ENCODE assay signal across 15 mouse cellular contexts in the genomic region with DNA sequence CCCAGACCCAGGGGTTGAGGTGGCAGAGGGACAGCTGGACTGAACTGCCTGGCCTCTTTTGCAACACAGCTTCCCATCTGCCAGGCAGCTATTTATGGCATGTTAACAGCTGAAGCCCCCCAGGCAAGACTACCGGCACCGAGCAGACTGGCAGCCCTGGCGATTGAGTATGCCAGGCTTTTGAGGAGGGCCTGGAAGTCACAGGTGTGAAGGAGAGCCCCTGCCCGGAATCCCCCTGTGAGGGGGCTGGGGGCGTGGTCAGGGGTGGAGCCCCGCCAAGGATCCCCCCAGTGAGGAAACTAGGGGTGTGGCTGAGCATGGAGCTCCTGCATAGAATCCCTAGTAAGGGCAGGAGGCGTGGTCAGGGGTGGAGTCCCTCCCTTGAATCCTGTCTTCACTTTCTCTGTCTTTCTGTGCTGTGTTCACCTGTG. TPM values are rescaled to one million over a fixed set of nuclear protein-coding genes. Genes with fewer than 3 reads are reported as not detected.
DNase-seq lines count a peak whose midpoint lies in the region; ATAC-seq and TF ChIP-seq lines count a peak whose summit lies in the region.
"Had no signal": no experiment of that assay in that cellular context is flagged by ENCODE, and none has a peak within 500 bp of the region (broad histone marks: within the 10 kb centered on the region; RNA-seq: fewer than 3 reads in every experiment).

No protein-coding gene starts in this region.

- H3K9ac ChIP-seq in forebrain, postnatal 0 days, result no peak overlapping the region
- H3K9ac ChIP-seq in heart, postnatal 0 days (replicated peaks; ENCODE audit: low read depth, low read length), result no peak overlapping the region
- no peak overlapping the region for H3K9ac ChIP-seq in heart, embryonic 12.5 days
- H3K9ac ChIP-seq: kidney, embryonic 15.5 days; liver, embryonic 15.5 days had no signal

- no peaks in the 10 kb centered on the region for H3K4me1 ChIP-seq in forebrain, postnatal 0 days (ENCODE audit: insufficient read depth)
- H3K4me1 ChIP-seq in forebrain, embryonic 10.5 days, result peaks cover 73% of the 10 kb centered on the region
- H3K4me1 ChIP-seq in heart, postnatal 0 days (ENCODE audit: control insufficient read depth, insufficient read depth), result peaks cover 17% of the 10 kb centered on the region; the same call in 1 of the 2 replicates
- peaks cover 33% of the 10 kb centered on the region for H3K4me1 ChIP-seq in heart, embryonic 12.5 days (replicated peaks)

- DNase-seq in forebrain, postnatal 0 days, result peak; percentile 23
- DNase-seq in forebrain, embryonic 10.5 days (ENCODE audit: extremely low spot score, low spot score), result no peak
- DNase-seq in heart, postnatal 0 days (ENCODE audit: low spot score), result no peak
- peak; percentile 77 for DNase-seq in brain, adult 2 months (ENCODE audit: low read depth, low spot score)
- DNase-seq in cerebellum, postnatal 25 days, result peak; percentile 64 to 71
- DNase-seq in spleen, postnatal 10 days (ENCODE audit: low spot score in 2 of 2), result no peak
- DNase-seq in layer of hippocampus, postnatal 25 days (ENCODE audit: extremely low spot score in 1 of 2, low spot score in 1 of 2), result no peak
- DNase-seq: embryo, embryonic 11 days; lung, postnatal 4 days; thymus, postnatal 36 days had no signal

- H3K9me3 ChIP-seq in forebrain, postnatal 0 days (ENCODE audit: low read length), result no peaks in the 10 kb centered on the region
- H3K9me3 ChIP-seq in forebrain, embryonic 10.5 days, result peaks cover 18% of the 10 kb centered on the region
- H3K9me3 ChIP-seq in heart, postnatal 0 days (replicated peaks; ENCODE audit: control insufficient read depth, low read length), result no peaks in the 10 kb centered on the region
- H3K9me3 ChIP-seq in heart, embryonic 12.5 days (replicated peaks), result peaks cover 13% of the 10 kb centered on the region; the same call in 1 of the 2 replicates
- H3K9me3 ChIP-seq: limb, embryonic 10.5 days; liver, embryonic 15.5 days had no signal

- no peak for TF ChIP-seq CTCF in forebrain, postnatal 0 days (IDR thresholded peaks at IDR 0.05; ENCODE audit: low read depth)
- no peak for TF ChIP-seq CTCF in heart, postnatal 0 days (IDR thresholded peaks at IDR 0.05; ENCODE audit: low read depth)

- TF ChIP-seq EP300 in heart, postnatal 0 days (IDR thresholded peaks at IDR 0.05; ENCODE audit: low read depth), result no peak

- H3K27me3 ChIP-seq in forebrain, postnatal 0 days (ENCODE audit: insufficient read depth, low read length), result no peaks in the 10 kb centered on the region
- H3K27me3 ChIP-seq in forebrain, embryonic 10.5 days (ENCODE audit: poor library complexity, severe bottlenecking), result peaks cover 85% of the 10 kb centered on the region
- H3K27me3 ChIP-seq in heart, postnatal 0 days (ENCODE audit: control insufficient read depth, insufficient read depth, low read length), result peaks cover 30% of the 10 kb centered on the region
- peaks cover 74% of the 10 kb centered on the region for H3K27me3 ChIP-seq in heart, embryonic 12.5 days (replicated peaks)

- 43% methylated on average over 7 of the region's 7 CpGs for WGBS in forebrain, postnatal 0 days
- 64% methylated on average over 7 of the region's 7 CpGs for WGBS in forebrain, embryonic 10.5 days
- WGBS in heart, postnatal 0 days, result 41% methylated on average over 7 of the region's 7 CpGs
- 42% methylated on average over 7 of the region's 7 CpGs for WGBS in heart, embryonic 12.5 days

- H3K27ac ChIP-seq in forebrain, postnatal 0 days (ENCODE audit: low read depth, low read length), result no peak overlapping the region
- no peak overlapping the region for H3K27ac ChIP-seq in forebrain, embryonic 10.5 days
- H3K27ac ChIP-seq in heart, postnatal 0 days (ENCODE audit: low read depth), result 0 out of 2 replicates have a peak overlapping the region, but pooled peaks have one; percentile 56
- no peak overlapping the region for H3K27ac ChIP-seq in heart, embryonic 12.5 days (ENCODE audit: poor library complexity, severe bottlenecking)
- H3K27ac ChIP-seq: kidney, embryonic 15.5 days; limb, embryonic 10.5 days; liver, embryonic 15.5 days had no signal

- H3K4me3 ChIP-seq in forebrain, postnatal 0 days (ENCODE audit: low read depth, low read length), result no peak overlapping the region
- H3K4me3 ChIP-seq in forebrain, embryonic 10.5 days, result no peak overlapping the region
- H3K4me3 ChIP-seq in heart, postnatal 0 days (ENCODE audit: low read depth, low read length), result no peak overlapping the region
- H3K4me3 ChIP-seq in heart, embryonic 12.5 days, result no peak overlapping the region
- H3K4me3 ChIP-seq: kidney, embryonic 15.5 days; limb, embryonic 10.5 days; liver, embryonic 15.5 days had no signal

- no peak for ATAC-seq in forebrain, postnatal 0 days
- ATAC-seq in heart, postnatal 0 days (ENCODE audit: insufficient read depth, low read depth), result no peak; the same call in 1 of the 2 replicates
- no peak for ATAC-seq in heart, embryonic 12.5 days (ENCODE audit: insufficient number of reproducible peaks, low FRiP score)
- ATAC-seq: hindbrain, embryonic 16.5 days had no signal

- peaks cover 19% of the 10 kb centered on the region for H3K36me3 ChIP-seq in forebrain, postnatal 0 days (ENCODE audit: insufficient read depth)
- H3K36me3 ChIP-seq in forebrain, embryonic 10.5 days (replicated peaks), result peaks cover 17% of the 10 kb centered on the region
- H3K36me3 ChIP-seq in heart, postnatal 0 days (replicated peaks; ENCODE audit: control insufficient read depth, insufficient read depth, low read length), result no peaks in the 10 kb centered on the region
- H3K36me3 ChIP-seq in heart, embryonic 12.5 days, result no peaks in the 10 kb centered on the region
- H3K36me3 ChIP-seq: kidney, embryonic 15.5 days; limb, embryonic 10.5 days; liver, embryonic 15.5 days had no signal

- no peak overlapping the region for H3K4me2 ChIP-seq in forebrain, postnatal 0 days (ENCODE audit: low read depth)
- H3K4me2 ChIP-seq in heart, postnatal 0 days (ENCODE audit: low read depth, low read length), result no peak overlapping the region
- H3K4me2 ChIP-seq in heart, embryonic 12.5 days, result no peak overlapping the region
- H3K4me2 ChIP-seq: kidney, embryonic 15.5 days; liver, embryonic 15.5 days had no signal

RNA-seq across cellular contexts. Expression of a gene that starts 6.9 kb away (rescaled TPM):
- total RNA-seq in forebrain, postnatal 0 days (2014; rRNA removed), result 23.3 and 23.7 TPM in 2 replicates
- 18.5 and 20.3 TPM in 2 replicates for polyA plus RNA-seq in forebrain, postnatal 0 days (2015; fragmentation: Nextera tagmentation; extraction: Ambion mirVana)
- polyA plus RNA-seq in forebrain, embryonic 10.5 days (2016; fragmentation: Nextera tagmentation; extraction: Ambion mirVana), result 1.5 and 2.0 TPM in 2 replicates
- total RNA-seq in heart, postnatal 0 days (2014; rRNA removed; ENCODE audit: low replicate concordance), result 0.92 and 4.2 TPM in 2 replicates
- polyA plus RNA-seq in heart, postnatal 0 days (2015; fragmentation: Nextera tagmentation; extraction: Ambion mirVana), result 1.1 and 1.5 TPM in 2 replicates
- polyA plus RNA-seq in heart, embryonic 12.5 days (2016; fragmentation: Nextera tagmentation; extraction: Ambion mirVana), result 0.46 and 0.54 TPM in 2 replicates
- total RNA-seq in layer of hippocampus, postnatal 25 days (2021), result 10 to 100 TPM; 38.3 to 39.9 TPM
- polyA plus RNA-seq: liver, embryonic 15.5 days had no signal

RNA-seq across cellular contexts. Expression of a gene that starts 10.5 kb away (rescaled TPM):
- 1,019 and 1,040 TPM in 2 replicates for total RNA-seq in forebrain, postnatal 0 days (2014; rRNA removed)
- polyA plus RNA-seq in forebrain, postnatal 0 days (2015; fragmentation: Nextera tagmentation; extraction: Ambion mirVana), result 1,146 and 1,244 TPM in 2 replicates
- 2,273 and 2,281 TPM in 2 replicates for polyA plus RNA-seq in forebrain, embryonic 10.5 days (2016; fragmentation: Nextera tagmentation; extraction: Ambion mirVana)
- total RNA-seq in heart, postnatal 0 days (2014; rRNA removed; ENCODE audit: low replicate concordance), result 2,373 and 2,460 TPM in 2 replicates
- 1,975 and 1,990 TPM in 2 replicates for polyA plus RNA-seq in heart, postnatal 0 days (2015; fragmentation: Nextera tagmentation; extraction: Ambion mirVana)
- polyA plus RNA-seq in heart, embryonic 12.5 days (2016; fragmentation: Nextera tagmentation; extraction: Ambion mirVana), result 1,577 and 1,597 TPM in 2 replicates
- total RNA-seq in layer of hippocampus, postnatal 25 days (2021), result 100 to 1,000 TPM; 491 to 550 TPM

RNA-seq across cellular contexts. Expression of a gene that starts 18.0 kb away (rescaled TPM):
- total RNA-seq in forebrain, postnatal 0 days (2014; rRNA removed), result 158 and 292 TPM in 2 replicates
- 306 and 392 TPM in 2 replicates for polyA plus RNA-seq in forebrain, postnatal 0 days (2015; fragmentation: Nextera tagmentation; extraction: Ambion mirVana)
- polyA plus RNA-seq in forebrain, embryonic 10.5 days (2016; fragmentation: Nextera tagmentation; extraction: Ambion mirVana), result 351 and 360 TPM in 2 replicates
- total RNA-seq in heart, postnatal 0 days (2014; rRNA removed; ENCODE audit: low replicate concordance), result 71.8 and 118 TPM in 2 replicates
- 160 and 162 TPM in 2 replicates for polyA plus RNA-seq in heart, postnatal 0 days (2015; fragmentation: Nextera tagmentation; extraction: Ambion mirVana)
- polyA plus RNA-seq in heart, embryonic 12.5 days (2016; fragmentation: Nextera tagmentation; extraction: Ambion mirVana), result 177 and 182 TPM in 2 replicates
- total RNA-seq in layer of hippocampus, postnatal 25 days (2021), result 10 to 100 TPM; 41.5 to 43.8 TPM

RNA-seq across cellular contexts. Expression of a gene that starts 18.1 kb away (rescaled TPM):
- 79.2 and 90.3 TPM in 2 replicates for total RNA-seq in forebrain, postnatal 0 days (2014; rRNA removed)
- polyA plus RNA-seq in forebrain, postnatal 0 days (2015; fragmentation: Nextera tagmentation; extraction: Ambion mirVana), result 64.6 and 74.4 TPM in 2 replicates
- polyA plus RNA-seq in forebrain, embryonic 10.5 days (2016; fragmentation: Nextera tagmentation; extraction: Ambion mirVana), result 43.9 and 44.9 TPM in 2 replicates
- 35.7 and 44.4 TPM in 2 replicates for total RNA-seq in heart, postnatal 0 days (2014; rRNA removed; ENCODE audit: low replicate concordance)
- 23.3 and 24.2 TPM in 2 replicates for polyA plus RNA-seq in heart, postnatal 0 days (2015; fragmentation: Nextera tagmentation; extraction: Ambion mirVana)
- 34.8 and 35.2 TPM in 2 replicates for polyA plus RNA-seq in heart, embryonic 12.5 days (2016; fragmentation: Nextera tagmentation; extraction: Ambion mirVana)
- 10 to 100 TPM; 61.5 to 65.7 TPM for total RNA-seq in layer of hippocampus, postnatal 25 days (2021)

RNA-seq across cellular contexts. Expression of a gene that starts 23.7 kb away (rescaled TPM):
- 0.38 TPM in 1 of 2 replicates, not detected in the other for total RNA-seq in forebrain, postnatal 0 days (2014; rRNA removed)
- polyA plus RNA-seq in forebrain, postnatal 0 days (2015; fragmentation: Nextera tagmentation; extraction: Ambion mirVana), result 0.70 and 0.76 TPM in 2 replicates
- polyA plus RNA-seq in forebrain, embryonic 10.5 days (2016; fragmentation: Nextera tagmentation; extraction: Ambion mirVana), result 0.40 and 0.65 TPM in 2 replicates
- total RNA-seq in heart, postnatal 0 days (2014; rRNA removed; ENCODE audit: low replicate concordance), result 2.2 TPM in 1 of 2 replicates, not detected in the other
- polyA plus RNA-seq in heart, postnatal 0 days (2015; fragmentation: Nextera tagmentation; extraction: Ambion mirVana), result 2.3 and 2.7 TPM in 2 replicates
- 6.1 and 6.7 TPM in 2 replicates for polyA plus RNA-seq in heart, embryonic 12.5 days (2016; fragmentation: Nextera tagmentation; extraction: Ambion mirVana)
- 1 to 10 TPM; 2.5 to 3.5 TPM for total RNA-seq in layer of hippocampus, postnatal 25 days (2021)

Comparison
In these comparisons a context has a peak if more than half of its experiments do, and no peak if none do; other contexts are left out.
1. DNase-seq: peak in forebrain, postnatal 0 days (single experiment), brain, adult 2 months (single experiment) and cerebellum, postnatal 25 days (2 of 2); none in forebrain, embryonic 10.5 days (single experiment), heart, postnatal 0 days (single experiment), spleen, postnatal 10 days (0 of 2) and layer of hippocampus, postnatal 25 days (0 of 2).